Mouse (Mus musculus): ENCODE results near the gene Cep128. TPM values are rescaled to one million over a fixed set of nuclear protein-coding genes. Genes with fewer than 3 reads are reported as not detected.

Cep128 gene
- total RNA-seq (2012; rRNA removed): 8.9 and 10.7 TPM in 2 replicates
- total RNA-seq (2014; rRNA removed): 14.6 and 16.1 TPM in 2 replicates
- polyA plus RNA-seq (2012; ENCODE audit: insufficient read length, low read depth): 13.5 and 15.2 TPM in 2 replicates

GRCm38 (mm10) chr12:91384281-91385017 lies at the start of gene Cep128, which contains the start of gene Tshr:
Cep128 (minus strand) TSS chr12:91384409.
Tshr (plus strand) TSS chr12:91384563.
- Histone ChIP-seq H3K9me3 (replicated peaks; ENCODE audit: low read length) (no peaks in the 10 kb centered on the region), H3K27ac (ENCODE audit: insufficient read depth, low read depth) (no peak within 1 kb of the TSS; the same call in 1 of the 2 replicates), H3K27me3 (replicated peaks) (no peaks in the 10 kb centered on the region), H3K79me2 (replicated peaks; ENCODE audit: control insufficient read depth, extremely low read depth, insufficient read depth, poor library complexity, severe bottlenecking) (peaks cover 5% of the 10 kb centered on the region; the same call in 1 of the 2 replicates), H3K4me2 (ENCODE audit: insufficient read depth, low read depth, poor library complexity, severe bottlenecking) (peak within 1 kb of the TSS; percentile 69), H3K4me3 (replicated peaks in 1 of 3; ENCODE audit: low read depth in 2 of 3, low read length in 2 of 3, poor library complexity in 1 of 3) (peak within 1 kb of the TSS; percentile 66 to 98 (median 92)), H3K4me1 (ENCODE audit: control insufficient read depth in 1 of 2, insufficient read depth in 2 of 2) (peaks cover 4 to 19% of the 10 kb centered on the region in 2 experiments; a peak in 2 of 4 replicates), H3K36me3 (replicated peaks in 1 of 2; ENCODE audit: control insufficient read depth in 1 of 2, insufficient read depth in 1 of 2, low read length in 1 of 2) (peaks cover 3 to 22% of the 10 kb centered on the region in 2 experiments), H3K9ac (ENCODE audit: insufficient read depth, low read depth) (peak within 1 kb of the TSS; percentile 93)
- dilution Hi-C loops (cut with MboI; ENCODE audit: extremely low pct_ligation_motif_present, extremely low pct_unique_long_range_greater_than_20kb, low sequenced_read_pairs) (no loop called here), in situ Hi-C loops (cut with MboI; ENCODE audit: low pct_ligation_motif_present, low pct_unique_long_range_greater_than_20kb, low sequenced_read_pairs) (no loop called here)
- peak; percentile 96 for DNase-seq (ENCODE audit: extremely low read depth)
- no peak for TF ChIP-seq RAD21 (IDR thresholded peaks at IDR 0.05; ENCODE audit: low read depth, low read length)
- TF ChIP-seq CTCF (conservative IDR thresholded peaks at IDR 0.05 in 1 of 2, IDR thresholded peaks at IDR 0.05 in 1 of 2; ENCODE audit: low read depth in 2 of 2, low read length in 2 of 2): no peak
- TF ChIP-seq ZKSCAN1 (IDR thresholded peaks at IDR 0.05; ENCODE audit: borderline replicate concordance, low read depth, low read length): no peak
- peak; percentile 99 for TF ChIP-seq ELF1 (IDR thresholded peaks at IDR 0.05; ENCODE audit: low read depth, low read length)
- no peak for TF ChIP-seq USF2 (conservative IDR thresholded peaks at IDR 0.05; ENCODE audit: low read depth, low read length)
- peak; percentile 90 for TF ChIP-seq ZNF384 (IDR thresholded peaks at IDR 0.05; ENCODE audit: low read depth, low read length)
- no peak for TF ChIP-seq RCOR1 (conservative IDR thresholded peaks at IDR 0.05; ENCODE audit: low read depth, low read length)
- no peak for TF ChIP-seq IRF4 (IDR thresholded peaks at IDR 0.05; ENCODE audit: low read depth, low read length)
- TF ChIP-seq GABPA (IDR thresholded peaks at IDR 0.05; ENCODE audit: insufficient replicate concordance, low read depth, low read length): peak; percentile 61; the same call in 1 of the 2 replicates
- TF ChIP-seq NELFE (IDR thresholded peaks at IDR 0.05; ENCODE audit: low read depth, low read length): peak; percentile 49; the same call in 1 of the 2 replicates
- TF ChIP-seq JUN (IDR thresholded peaks at IDR 0.05; ENCODE audit: insufficient read depth, low read depth, low read length): no peak
- TF ChIP-seq HCFC1 (IDR thresholded peaks at IDR 0.05; ENCODE audit: low read depth, low read length): peak; percentile 97
- no peak for TF ChIP-seq MAFK (IDR thresholded peaks at IDR 0.05; ENCODE audit: insufficient replicate concordance, low read length)
- peak; percentile 93 for TF ChIP-seq SIN3A (IDR thresholded peaks at IDR 0.05; ENCODE audit: low read length)
- no peak for TF ChIP-seq USF1 (IDR thresholded peaks at IDR 0.05; ENCODE audit: low read depth, low read length)
- TF ChIP-seq TCF12 (IDR thresholded peaks at IDR 0.05; ENCODE audit: low read depth, low read length): peak; percentile 32; the same call in 1 of the 2 replicates
- TF ChIP-seq ETS1 (conservative IDR thresholded peaks at IDR 0.05; ENCODE audit: low read depth, low read length): no peak
- TF ChIP-seq MYC (IDR thresholded peaks at IDR 0.05; ENCODE audit: low read depth, low read length): no peak
- TF ChIP-seq E2F4 (IDR thresholded peaks at IDR 0.05; ENCODE audit: insufficient replicate concordance, low read depth, low read length): peak; percentile 91; the same call in 1 of the 2 replicates
- TF ChIP-seq KAT2A (IDR thresholded peaks at IDR 0.05; ENCODE audit: insufficient replicate concordance, low read length): peak; percentile 95; the same call in 1 of the 2 replicates
- TF ChIP-seq CHD2 (IDR thresholded peaks at IDR 0.05; ENCODE audit: low read length): peak; percentile 83
- peak; percentile 56; the same call in 1 of the 2 replicates for TF ChIP-seq NRF1 (IDR thresholded peaks at IDR 0.05; ENCODE audit: low read depth, low read length)
- no peak for TF ChIP-seq ZC3H11A (IDR thresholded peaks at IDR 0.05; ENCODE audit: low read depth, low read length)
- no peak for TF ChIP-seq PAX5 (IDR thresholded peaks at IDR 0.05; ENCODE audit: low read length)
- TF ChIP-seq MXI1 (IDR thresholded peaks at IDR 0.05; ENCODE audit: low read depth, low read length): peak; percentile 85
- no peak; the same call in 1 of the 2 replicates for TF ChIP-seq MAX (IDR thresholded peaks at IDR 0.05; ENCODE audit: low read length)
- peak; percentile 44; the same call in 1 of the 2 replicates for TF ChIP-seq TBP (conservative IDR thresholded peaks at IDR 0.05; ENCODE audit: low read depth, low read length)
- TF ChIP-seq BHLHE40 (IDR thresholded peaks at IDR 0.05; ENCODE audit: low read depth, low read length): 0 out of 2 replicates have a peak, but pooled peaks have one; percentile 4
- TF ChIP-seq JUND (conservative IDR thresholded peaks at IDR 0.05; ENCODE audit: low read depth, low read length): no peak
- TF ChIP-seq ZMIZ1 (IDR thresholded peaks at IDR 0.05; ENCODE audit: low read depth, low read length): no peak
- no peak for TF ChIP-seq SMC3 (IDR thresholded peaks at IDR 0.05; ENCODE audit: low read depth, low read length)
- peak; percentile 63 for TF ChIP-seq POLR2A (IDR thresholded peaks at IDR 0.05; ENCODE audit: low read depth, low read length)
- TF ChIP-seq MEF2A (IDR thresholded peaks at IDR 0.05; ENCODE audit: borderline replicate concordance, low read depth, low read length): no peak
- no peak for TF ChIP-seq EP300 (IDR thresholded peaks at IDR 0.05; ENCODE audit: low read length)
